8 mouse cellular contexts compared by ENCODE assay signal in the genomic region with DNA sequence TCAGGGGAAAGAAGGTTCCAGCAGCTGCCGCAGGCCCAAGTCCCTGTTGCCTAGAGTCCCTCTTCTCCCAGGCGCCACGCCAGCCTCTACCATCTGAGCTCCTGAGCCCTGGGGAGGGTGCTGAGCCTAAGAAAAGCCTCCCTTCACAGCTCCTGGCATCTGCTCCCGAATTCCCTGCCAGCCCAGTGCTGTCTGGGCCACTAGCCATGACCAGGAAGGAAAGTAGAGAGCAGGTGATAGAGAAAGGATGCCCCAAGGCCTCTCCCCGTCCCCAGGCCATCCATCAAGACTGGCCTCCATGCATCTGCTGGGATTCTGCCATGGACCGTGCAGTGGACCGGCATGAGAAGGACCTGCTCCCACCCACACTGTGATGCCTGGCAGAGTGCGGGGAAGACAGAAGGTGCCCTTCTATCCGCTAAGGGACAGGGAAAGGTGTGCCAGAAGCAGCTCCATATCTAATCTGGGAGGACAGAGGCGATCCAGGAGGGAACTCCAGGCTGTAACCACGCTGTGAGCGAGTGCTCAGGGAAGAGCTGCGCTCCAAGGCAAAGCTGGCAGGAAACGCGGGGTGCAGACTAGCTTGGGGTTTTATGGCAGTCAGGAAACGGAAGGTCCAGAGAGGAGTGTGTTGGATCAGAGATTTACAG. TPM values are rescaled to one million over a fixed set of nuclear protein-coding genes. Genes with fewer than 3 reads are reported as not detected.
DNase-seq lines count a peak whose midpoint lies in the region; ATAC-seq and TF ChIP-seq lines count a peak whose summit lies in the region.

No protein-coding gene starts in this region.

- H3K27ac ChIP-seq in forebrain, embryonic 14.5 days (ENCODE audit: low read depth, low read length) = no peak overlapping the region; the same call in 1 of the 2 replicates
- H3K27ac ChIP-seq in forebrain, embryonic 10.5 days = no peak overlapping the region
- H3K27ac ChIP-seq in heart, adult 2 months = peak overlapping the region; percentile 92; the same call in 1 of the 2 replicates

- H3K9me3 ChIP-seq in forebrain, embryonic 14.5 days (replicated peaks; ENCODE audit: control insufficient read depth, low read length) = no peaks in the 10 kb centered on the region
- H3K9me3 ChIP-seq in forebrain, embryonic 10.5 days = no peaks in the 10 kb centered on the region

- ATAC-seq in forebrain, embryonic 14.5 days = peak; percentile 63; the same call in 1 of the 2 replicates

- WGBS in forebrain, embryonic 14.5 days = 72% methylated on average over 16 of the region's 16 CpGs
- 77% methylated on average over 16 of the region's 16 CpGs for WGBS in forebrain, embryonic 10.5 days
- WGBS in heart, adult 2 months = 46% methylated on average over 16 of the region's 16 CpGs

- TF ChIP-seq CTCF in heart, adult 2 months (IDR thresholded peaks at IDR 0.05) = no peak

- TF ChIP-seq EP300 in heart, adult 2 months (IDR thresholded peaks at IDR 0.05; ENCODE audit: insufficient read depth, low read depth, low read length) = peak; percentile 58; the same call in 1 of the 2 replicates

- no peak; the same call in 1 of the 2 replicates for TF ChIP-seq POLR2A in heart, adult 2 months (IDR thresholded peaks at IDR 0.05; ENCODE audit: insufficient read depth, low read depth, low read length)

- H3K4me1 ChIP-seq in forebrain, embryonic 14.5 days (ENCODE audit: control insufficient read depth, insufficient read depth, low read length) = no peaks in the 10 kb centered on the region; the same call in none of the 2 replicates
- H3K4me1 ChIP-seq in forebrain, embryonic 10.5 days = peaks cover 11% of the 10 kb centered on the region; the same call in 1 of the 2 replicates
- peaks cover 9% of the 10 kb centered on the region for H3K4me1 ChIP-seq in heart, adult 2 months (ENCODE audit: control insufficient read depth, insufficient read depth, low read length)

- no peak overlapping the region for H3K4me2 ChIP-seq in forebrain, embryonic 14.5 days (ENCODE audit: low read length)

- no peaks in the 10 kb centered on the region for H3K79me2 ChIP-seq in heart, adult 2 months (replicated peaks; ENCODE audit: control insufficient read depth, insufficient read depth, low read length)

- peak; percentile 70 for DNase-seq in forebrain, embryonic 14.5 days (ENCODE audit: low spot score)
- DNase-seq in forebrain, embryonic 10.5 days (ENCODE audit: extremely low spot score, low spot score) = no peak
- peak; percentile 95 for DNase-seq in cerebellum, adult 8-10 months
- peak; percentile 73 to 86 for DNase-seq in heart, adult 2 months
- DNase-seq in left cerebral cortex, adult 11 months (ENCODE audit: low spot score) = peak; percentile 71
- no peak for DNase-seq in spleen, adult 18-20 months
- no peak for DNase-seq in thymus, postnatal 0 days (ENCODE audit: low spot score)
- no peak for DNase-seq in spleen, postnatal 14 days (ENCODE audit: low spot score in 2 of 2)

- H3K27me3 ChIP-seq in forebrain, embryonic 14.5 days (replicated peaks; ENCODE audit: control insufficient read depth, insufficient read depth, low read length) = no peaks in the 10 kb centered on the region
- H3K27me3 ChIP-seq in forebrain, embryonic 10.5 days (ENCODE audit: poor library complexity, severe bottlenecking) = peaks cover 5% of the 10 kb centered on the region; the same call in 1 of the 2 replicates
- H3K27me3 ChIP-seq in heart, adult 2 months (ENCODE audit: control insufficient read depth, insufficient read depth, low read length) = no peaks in the 10 kb centered on the region

- H3K36me3 ChIP-seq in forebrain, embryonic 14.5 days (ENCODE audit: control insufficient read depth, insufficient read depth, low read length) = no peaks in the 10 kb centered on the region
- no peaks in the 10 kb centered on the region for H3K36me3 ChIP-seq in forebrain, embryonic 10.5 days (replicated peaks)
- H3K36me3 ChIP-seq in heart, adult 2 months (ENCODE audit: control insufficient read depth, insufficient read depth, low read length) = no peaks in the 10 kb centered on the region

- no peak overlapping the region for H3K9ac ChIP-seq in forebrain, embryonic 14.5 days (ENCODE audit: low read length)
- H3K9ac ChIP-seq in heart, adult 2 months (ENCODE audit: low read depth, low read length) = no peak overlapping the region

- intact Hi-C loops in heart, adult 2 months (cut with DNase I) = no loop called here

- no peak overlapping the region for H3K4me3 ChIP-seq in forebrain, embryonic 14.5 days (ENCODE audit: low read depth, low read length)
- H3K4me3 ChIP-seq in forebrain, embryonic 10.5 days = no peak overlapping the region
- no peak overlapping the region for H3K4me3 ChIP-seq in heart, adult 2 months

RNA-seq across cellular contexts. Expression of a gene that starts 18.6 kb away (rescaled TPM):
- 2.1 and 2.5 TPM in 2 replicates for polyA plus RNA-seq in forebrain, embryonic 14.5 days (2014; fragmentation: Nextera tagmentation; extraction: Ambion mirVana)
- 0.05 and 0.14 TPM in 2 replicates for polyA plus RNA-seq in forebrain, embryonic 10.5 days (2016; fragmentation: Nextera tagmentation; extraction: Ambion mirVana)
- 100 to 1,000 TPM; 259 to 300 TPM for total RNA-seq in heart, adult 2 months (2021)
- 382 and 432 TPM in 2 replicates for polyA plus RNA-seq in heart, adult 2 months (2012; rRNA removed)
- 0.37 and 0.39 TPM in 2 replicates for polyA plus RNA-seq in thymus, postnatal 0 days (2015; fragmentation: Nextera tagmentation; extraction: Ambion mirVana)

RNA-seq across cellular contexts. Expression of a gene that starts 41.2 kb away (rescaled TPM):
- 33.6 and 35.1 TPM in 2 replicates for polyA plus RNA-seq in forebrain, embryonic 14.5 days (2014; fragmentation: Nextera tagmentation; extraction: Ambion mirVana)
- polyA plus RNA-seq in forebrain, embryonic 10.5 days (2016; fragmentation: Nextera tagmentation; extraction: Ambion mirVana) = 25.9 and 27.2 TPM in 2 replicates
- total RNA-seq in heart, adult 2 months (2021) = 10 to 100 TPM; 47.2 to 49.9 TPM
- 119 and 154 TPM in 2 replicates for polyA plus RNA-seq in heart, adult 2 months (2012; rRNA removed)
- 12.5 and 14.4 TPM in 2 replicates for polyA plus RNA-seq in thymus, postnatal 0 days (2015; fragmentation: Nextera tagmentation; extraction: Ambion mirVana)

Comparison
In these comparisons a context has a peak if more than half of its experiments do, and no peak if none do; other contexts are left out.
1. DNase-seq: peak in forebrain, embryonic 14.5 days (single experiment), cerebellum, adult 8-10 months (single experiment), heart, adult 2 months (2 of 2) and left cerebral cortex, adult 11 months (single experiment); none in forebrain, embryonic 10.5 days (single experiment), spleen, adult 18-20 months (0 of 2), thymus, postnatal 0 days (single experiment) and spleen, postnatal 14 days (0 of 2).
2. RNA of a gene that starts 18.6 kb away (polyA plus RNA-seq): 382 to 432 TPM in heart, adult 2 months; 2.1 to 2.5 TPM in forebrain, embryonic 14.5 days, 0.37 to 0.39 TPM in thymus, postnatal 0 days and 0.05 to 0.14 TPM in forebrain, embryonic 10.5 days; every median in the first group is over 100 times any median in the second.